Mouse (Mus musculus): Measurements from ENCODE around the gene Ets1. TPM values are rescaled to one million over a fixed set of nuclear protein-coding genes. Genes with fewer than 3 reads are reported as not detected.

Ets1 gene
- polyA plus RNA-seq, 1 experiment: 1.1 TPM

GRCm38 (mm10) chr9:32695492-32696190, 59.6 kb downstream of the Ets1 start:
- no peaks in the 10 kb centered on the region for H3K27me3 ChIP-seq (ENCODE audit: control insufficient read depth, insufficient read depth, low read length)
- no peaks in the 10 kb centered on the region for H3K36me3 ChIP-seq (ENCODE audit: control insufficient read depth, insufficient read depth, low read length)
- H3K4me3 ChIP-seq (ENCODE audit: control insufficient read depth, low read depth, low read length): peak overlapping the region; percentile 88
- H3K4me1 ChIP-seq (ENCODE audit: control insufficient read depth, insufficient read depth, low read length): peaks cover 9% of the 10 kb centered on the region
- peak overlapping the region; percentile 47; the same call in 1 of the 2 replicates for H3K27ac ChIP-seq (ENCODE audit: control insufficient read depth, insufficient read depth, low read depth, low read length)
- TF ChIP-seq POLR2A (IDR thresholded peaks at IDR 0.05; ENCODE audit: control insufficient read depth, low read depth, low read length) (peak; percentile 46), CTCF (IDR thresholded peaks at IDR 0.05; ENCODE audit: control insufficient read depth, insufficient read depth, insufficient replicate concordance, low read depth, low read length) (no peak)

- H3K27ac ChIP-seq (ENCODE audit: control insufficient read depth, insufficient read depth, low read depth, low read length): peak overlapping the region; percentile 47; the same call in 1 of the 2 replicates
- TF ChIP-seq CTCF (IDR thresholded peaks at IDR 0.05; ENCODE audit: control insufficient read depth, insufficient read depth, insufficient replicate concordance, low read depth, low read length): no peak
- no peaks in the 10 kb centered on the region for H3K27me3 ChIP-seq (ENCODE audit: control insufficient read depth, insufficient read depth, low read length)
- no peaks in the 10 kb centered on the region for H3K36me3 ChIP-seq (ENCODE audit: control insufficient read depth, insufficient read depth, low read length)
- H3K4me3 ChIP-seq (ENCODE audit: control insufficient read depth, low read depth, low read length): peak overlapping the region; percentile 88
- H3K4me1 ChIP-seq (ENCODE audit: control insufficient read depth, insufficient read depth, low read length): peaks cover 9% of the 10 kb centered on the region
These were observed 60.2 kb downstream of the Ets1 start for GRCm38 (mm10) chr9:32696259-32696658.

DNA sequence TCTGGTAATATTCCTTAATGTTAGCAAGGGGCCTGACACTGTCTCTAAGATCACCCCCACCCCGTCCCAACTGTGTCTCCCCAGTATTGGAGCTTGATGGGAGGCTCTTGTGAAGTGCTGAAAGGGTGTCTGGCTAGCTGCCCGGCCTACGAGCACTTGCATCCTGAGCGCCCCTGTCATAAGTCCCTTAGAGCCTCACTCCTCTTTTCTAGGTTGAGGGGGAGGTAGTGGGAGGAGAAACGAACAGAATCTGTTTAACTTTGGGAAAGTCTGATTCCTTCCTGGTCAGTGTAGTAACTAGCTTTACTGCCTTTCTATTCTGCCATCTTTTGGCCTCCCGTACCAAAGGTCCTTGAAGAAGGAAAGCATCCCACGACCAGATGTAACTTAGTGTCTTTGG, 60.7 kb downstream of the Ets1 start:
- Histone ChIP-seq H3K36me3 (ENCODE audit: control insufficient read depth, insufficient read depth, low read length) (no peaks in the 10 kb centered on the region), H3K27me3 (ENCODE audit: control insufficient read depth, insufficient read depth, low read length) (no peaks in the 10 kb centered on the region), H3K4me3 (ENCODE audit: control insufficient read depth, low read depth, low read length) (peak overlapping the region; percentile 41), H3K4me1 (ENCODE audit: control insufficient read depth, insufficient read depth, low read length) (peaks cover 9% of the 10 kb centered on the region), H3K27ac (ENCODE audit: control insufficient read depth, insufficient read depth, low read depth, low read length) (no peak overlapping the region)
- TF ChIP-seq POLR2A (IDR thresholded peaks at IDR 0.05; ENCODE audit: control insufficient read depth, low read depth, low read length) (no peak), CTCF (IDR thresholded peaks at IDR 0.05; ENCODE audit: control insufficient read depth, insufficient read depth, insufficient replicate concordance, low read depth, low read length) (no peak)

DNA sequence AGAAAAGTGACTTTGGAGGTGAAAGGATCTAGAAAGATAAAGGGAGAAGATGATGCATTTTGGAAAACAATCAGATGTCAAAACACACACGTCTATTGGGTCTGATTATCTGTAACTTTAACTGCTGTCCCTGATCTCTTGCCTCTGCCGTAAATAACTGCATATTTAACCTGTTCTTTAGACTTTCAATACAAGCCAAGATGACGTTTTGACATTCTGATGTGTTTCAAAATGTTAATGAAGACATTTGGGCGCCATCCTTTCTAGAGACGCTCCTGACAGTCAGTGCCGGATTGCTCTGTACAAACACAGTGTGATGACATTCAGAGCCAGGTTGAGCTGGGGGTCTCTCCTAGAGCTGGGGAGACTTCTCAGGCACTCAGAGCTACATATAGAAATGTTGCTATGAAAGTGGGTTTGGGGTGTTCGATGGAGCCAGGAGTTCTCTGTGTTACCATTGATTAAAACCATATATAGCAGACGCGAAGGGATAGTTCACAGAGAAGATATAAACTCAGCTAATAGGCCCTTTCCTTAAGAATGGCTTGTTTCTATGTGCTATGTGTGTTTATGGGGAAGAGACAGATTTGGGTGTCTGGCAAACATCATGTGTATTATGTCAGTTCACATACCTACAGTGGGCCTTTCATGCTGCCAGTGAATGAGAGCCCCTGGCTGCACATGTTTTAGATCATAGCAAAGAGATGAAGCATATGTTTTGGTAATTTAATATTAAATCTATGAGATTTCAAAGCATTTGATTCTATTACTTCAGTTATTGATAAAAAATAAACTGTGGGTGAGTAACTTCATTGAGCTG, 61.5 kb downstream of the Ets1 start:
- Histone ChIP-seq H3K36me3 (ENCODE audit: control insufficient read depth, insufficient read depth, low read length) (no peaks in the 10 kb centered on the region), H3K4me1 (ENCODE audit: control insufficient read depth, insufficient read depth, low read length) (peaks cover 9% of the 10 kb centered on the region), H3K27me3 (ENCODE audit: control insufficient read depth, insufficient read depth, low read length) (no peaks in the 10 kb centered on the region)

GRCm38 (mm10) chr9:32698766-32699165, 62.7 kb downstream of the Ets1 start:
- Histone ChIP-seq H3K27me3 (ENCODE audit: control insufficient read depth, insufficient read depth, low read length) (no peaks in the 10 kb centered on the region), H3K4me1 (ENCODE audit: control insufficient read depth, insufficient read depth, low read length) (peaks cover 9% of the 10 kb centered on the region), H3K4me3 (ENCODE audit: control insufficient read depth, low read depth, low read length) (no peak overlapping the region)

More for the DNA sequence above, 61.5 kb downstream of the Ets1 start:
- no peak overlapping the region for H3K4me3 ChIP-seq (ENCODE audit: control insufficient read depth, low read depth, low read length)
- no peak overlapping the region for H3K27ac ChIP-seq (ENCODE audit: control insufficient read depth, insufficient read depth, low read depth, low read length)
- no peak for TF ChIP-seq CTCF (IDR thresholded peaks at IDR 0.05; ENCODE audit: control insufficient read depth, insufficient read depth, insufficient replicate concordance, low read depth, low read length)
- no peak for TF ChIP-seq POLR2A (IDR thresholded peaks at IDR 0.05; ENCODE audit: control insufficient read depth, low read depth, low read length)

DNA sequence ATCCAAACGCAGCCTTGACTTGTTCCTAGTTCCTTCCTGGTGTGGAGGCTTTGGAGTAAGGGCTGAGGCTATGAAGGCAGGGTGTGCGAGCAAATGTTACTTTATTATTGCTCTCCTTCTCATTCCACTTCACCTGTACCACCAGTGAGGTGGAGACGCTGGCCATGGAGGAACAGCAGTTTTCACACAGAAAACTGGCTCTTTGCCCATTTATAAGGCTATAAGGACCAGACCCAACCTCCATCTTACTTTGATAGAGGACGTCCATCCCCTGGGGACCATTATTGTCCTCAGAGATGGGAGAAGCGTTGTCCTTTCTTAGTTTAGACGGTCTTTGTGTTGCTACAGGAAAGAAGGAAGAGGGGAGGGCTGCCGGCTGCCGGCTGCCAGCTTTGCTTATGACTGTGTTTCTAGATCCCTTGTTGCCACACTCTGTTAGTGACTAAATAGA, 63.4 kb downstream of the Ets1 start:
- Histone ChIP-seq H3K36me3 (ENCODE audit: control insufficient read depth, insufficient read depth, low read length) (no peaks in the 10 kb centered on the region), H3K27me3 (ENCODE audit: control insufficient read depth, insufficient read depth, low read length) (no peaks in the 10 kb centered on the region), H3K4me3 (ENCODE audit: control insufficient read depth, low read depth, low read length) (no peak overlapping the region), H3K27ac (ENCODE audit: control insufficient read depth, insufficient read depth, low read depth, low read length) (no peak overlapping the region), H3K4me1 (ENCODE audit: control insufficient read depth, insufficient read depth, low read length) (peaks cover 9% of the 10 kb centered on the region)
- TF ChIP-seq CTCF (IDR thresholded peaks at IDR 0.05; ENCODE audit: control insufficient read depth, insufficient read depth, insufficient replicate concordance, low read depth, low read length): no peak
- TF ChIP-seq POLR2A (IDR thresholded peaks at IDR 0.05; ENCODE audit: control insufficient read depth, low read depth, low read length): no peak

More at GRCm38 (mm10) chr9:32698766-32699165, 62.7 kb downstream of the Ets1 start:
- no peaks in the 10 kb centered on the region for H3K36me3 ChIP-seq (ENCODE audit: control insufficient read depth, insufficient read depth, low read length)
- TF ChIP-seq POLR2A (IDR thresholded peaks at IDR 0.05; ENCODE audit: control insufficient read depth, low read depth, low read length) (no peak), CTCF (IDR thresholded peaks at IDR 0.05; ENCODE audit: control insufficient read depth, insufficient read depth, insufficient replicate concordance, low read depth, low read length) (no peak)
- no peak overlapping the region for H3K27ac ChIP-seq (ENCODE audit: control insufficient read depth, insufficient read depth, low read depth, low read length)

Measured in testis, adult 2 months (tissue).